Mouse (Mus musculus): ENCODE measurements at regions not wholly inside any gene's neighbourhood (a gene's known extent, or its start where the extent isn't known, plus 50 kb on each side); places are given as distances from the start of the nearest gene placed in this dataset.

DNA sequence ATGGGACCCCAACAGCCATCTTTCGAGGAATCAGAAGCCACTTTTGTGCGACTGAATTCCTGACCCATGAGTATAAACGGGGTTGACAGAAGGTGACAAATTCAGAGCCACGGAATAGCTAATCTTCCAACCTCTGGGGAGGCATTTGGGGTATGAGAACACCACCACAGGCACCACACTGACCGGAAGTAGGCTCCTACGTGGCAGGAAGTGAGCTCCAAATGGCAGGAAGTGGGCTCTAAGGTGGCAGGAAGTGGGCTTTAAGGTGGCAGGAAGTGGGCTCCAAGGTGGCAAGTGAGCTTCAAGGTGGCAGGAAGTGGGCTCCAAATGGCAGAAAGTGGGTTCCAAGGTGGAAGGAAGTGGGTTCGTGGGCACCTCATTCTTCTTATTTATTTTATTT lies 179.8 kb downstream of the Gadd45g start:
- no peak for TF ChIP-seq CTCF (conservative IDR thresholded peaks at IDR 0.05; ENCODE audit: insufficient read depth, insufficient read length, low read depth, low read length)
- no peak for TF ChIP-seq POLR2A (IDR thresholded peaks at IDR 0.05; ENCODE audit: low read depth, low read length)
